Mouse (Mus musculus) embryonic fibroblast, embryonic 13.5 days (primary cell): ENCODE measurements around the gene Castor1.

Source experiments
- CTCF ChIP-seq: IDR thresholded peaks from 2 replicates; pipeline ENCODE4 v1.5.1; 2011; ENCODE audit warnings: mild to moderate bottlenecking, control low read depth, low read length, moderate library complexity, borderline replicate concordance; ENCODE audit not compliant: insufficient read depth
- POLR2A ChIP-seq: IDR thresholded peaks from 2 replicates; pipeline ENCODE4 v1.6.1; 2011; ENCODE audit warnings: low read depth, mild to moderate bottlenecking, control low read depth, low read length, moderate library complexity

DNA sequence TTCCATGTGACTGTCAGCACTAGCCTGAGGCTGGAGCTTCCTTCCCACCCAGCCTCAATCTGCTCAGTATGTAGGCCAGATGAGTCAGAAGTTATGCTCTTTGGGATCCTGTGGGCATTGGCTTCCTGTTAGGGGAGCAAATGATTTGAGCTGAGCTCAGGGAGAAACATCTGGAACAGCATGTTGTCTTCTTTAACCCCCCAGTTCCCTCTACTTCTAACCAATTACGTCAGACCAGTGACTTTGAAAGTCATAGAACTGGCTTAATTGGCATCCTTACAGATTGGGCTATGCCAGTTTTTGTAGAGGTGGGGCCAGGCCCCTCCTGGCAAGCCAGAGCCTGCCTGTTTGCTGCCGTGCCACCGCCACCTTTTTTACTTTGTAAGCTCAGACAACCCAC is 27.3 kb upstream of the Castor1 start:
- TF ChIP-seq CTCF, result no peak
- TF ChIP-seq POLR2A, result no peak
